Mouse (Mus musculus): ENCODE data around the gene Hes3.

Hes3 gene

GRCm38 (mm10) chr4:152277916-152278315 is 13.5 kb downstream of the Hes3 start:
- DNase-seq, result no peak

DNA sequence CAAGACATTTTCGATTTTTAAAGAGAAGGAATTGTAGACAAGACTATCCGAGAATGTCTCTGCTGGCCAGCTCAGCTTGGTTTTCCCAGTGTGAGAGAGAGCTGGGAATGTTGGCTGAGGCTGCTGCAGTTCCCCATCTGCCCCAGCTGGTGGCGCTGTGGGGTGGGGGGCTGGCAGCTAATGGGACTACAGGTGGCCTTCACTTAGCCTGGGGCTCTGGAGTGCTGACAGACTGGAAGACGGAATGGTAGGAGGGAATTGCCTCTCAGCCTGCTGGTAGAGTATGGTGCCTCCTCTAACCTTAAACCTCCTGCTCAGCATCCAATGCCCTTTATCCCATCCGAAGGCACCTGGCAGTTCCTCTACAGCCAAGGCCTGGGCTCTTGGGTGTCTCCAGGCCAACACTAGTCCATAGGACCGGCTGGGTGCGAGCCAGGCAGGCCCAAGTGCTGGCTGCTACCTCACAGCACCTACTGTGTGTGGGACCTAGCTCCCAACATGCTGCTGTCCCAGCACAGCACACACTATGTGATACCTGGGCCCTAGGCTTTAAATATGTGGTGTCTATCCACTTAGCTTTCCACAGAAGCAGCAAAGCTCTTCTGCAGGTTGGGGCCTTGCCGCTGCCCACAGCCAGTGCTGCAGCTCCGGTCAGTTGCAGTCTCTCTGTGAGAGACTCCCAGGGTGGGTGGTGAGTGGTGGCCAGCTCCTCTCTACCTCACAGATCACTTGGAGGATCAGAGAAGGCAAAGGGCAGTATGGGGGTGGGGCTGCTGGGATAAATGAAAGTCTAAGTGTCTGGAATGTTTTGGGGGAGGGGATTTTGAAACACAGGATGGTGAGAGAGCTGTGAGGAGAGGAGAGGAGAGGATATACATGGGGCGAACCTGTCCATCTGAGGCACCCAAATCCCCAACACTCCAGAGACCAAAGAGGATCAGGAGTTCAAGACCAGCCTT is 14.8 kb downstream of the Hes3 start:
- peak; percentile 91 for DNase-seq

DNA sequence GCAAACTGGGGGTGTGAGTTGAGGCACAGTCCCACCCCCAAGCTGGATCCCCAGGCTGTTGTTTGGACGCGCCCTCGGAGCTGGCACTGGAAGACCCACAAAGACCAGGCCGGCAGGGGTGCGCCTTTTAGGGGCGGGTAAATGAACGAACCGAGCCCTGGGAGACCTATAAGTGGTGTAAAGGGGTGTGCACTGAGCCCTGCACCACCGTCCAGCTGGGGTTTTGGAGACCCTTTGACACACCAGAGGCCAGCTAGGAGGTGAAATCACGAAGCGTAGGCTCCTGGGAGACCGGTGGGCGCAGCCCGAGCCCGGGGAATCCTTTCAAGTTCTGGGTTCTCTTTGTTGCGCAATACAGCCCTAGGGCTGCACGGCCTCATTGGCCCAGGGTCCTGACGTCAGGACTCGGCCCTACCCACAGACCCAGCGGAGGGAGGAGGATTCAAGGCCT is 16.8 kb downstream of the Hes3 start:
- peak; percentile 98 for DNase-seq

DNA sequence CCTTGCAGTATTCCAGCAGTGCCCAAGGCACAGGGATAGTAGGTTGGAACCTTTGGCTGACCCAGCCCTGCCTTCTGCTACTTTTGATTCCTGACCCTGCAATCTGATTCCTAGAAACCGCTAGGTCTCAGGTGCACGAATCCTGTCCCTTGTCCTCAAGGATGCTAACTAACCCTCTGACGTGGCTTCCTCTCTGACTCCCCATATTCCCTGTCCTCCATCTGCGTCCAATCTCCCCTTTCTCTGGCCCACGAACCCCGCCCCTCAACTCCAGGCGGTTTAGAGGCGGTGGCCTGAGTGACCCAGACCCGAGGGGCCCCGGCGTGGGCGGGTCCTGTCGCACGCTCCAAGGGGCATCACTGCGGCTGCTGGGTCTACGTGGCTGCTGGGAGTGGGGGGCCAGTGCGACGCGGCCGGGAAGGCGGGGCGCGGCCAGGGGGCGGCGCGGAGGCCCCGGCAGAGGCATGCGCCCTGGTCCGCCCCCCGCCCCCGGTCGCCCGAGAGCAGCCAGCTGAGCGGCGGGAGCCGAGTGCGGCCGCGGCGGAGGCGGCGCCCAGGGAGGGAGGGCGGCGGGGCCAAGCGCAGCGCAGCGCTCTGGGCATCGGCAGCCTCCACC is 17.7 kb downstream of the Hes3 start, which contains the start of gene Gpr153:
Gene Gpr153, plus strand, starts transcription at position 612 of the 616 bp plus-strand sequence.
- DNase-seq, result peak; percentile 98

GRCm38 (mm10) chr4:152273191-152273590 is 18.3 kb downstream of the Hes3 start:
- DNase-seq, result peak; percentile 92

DNA sequence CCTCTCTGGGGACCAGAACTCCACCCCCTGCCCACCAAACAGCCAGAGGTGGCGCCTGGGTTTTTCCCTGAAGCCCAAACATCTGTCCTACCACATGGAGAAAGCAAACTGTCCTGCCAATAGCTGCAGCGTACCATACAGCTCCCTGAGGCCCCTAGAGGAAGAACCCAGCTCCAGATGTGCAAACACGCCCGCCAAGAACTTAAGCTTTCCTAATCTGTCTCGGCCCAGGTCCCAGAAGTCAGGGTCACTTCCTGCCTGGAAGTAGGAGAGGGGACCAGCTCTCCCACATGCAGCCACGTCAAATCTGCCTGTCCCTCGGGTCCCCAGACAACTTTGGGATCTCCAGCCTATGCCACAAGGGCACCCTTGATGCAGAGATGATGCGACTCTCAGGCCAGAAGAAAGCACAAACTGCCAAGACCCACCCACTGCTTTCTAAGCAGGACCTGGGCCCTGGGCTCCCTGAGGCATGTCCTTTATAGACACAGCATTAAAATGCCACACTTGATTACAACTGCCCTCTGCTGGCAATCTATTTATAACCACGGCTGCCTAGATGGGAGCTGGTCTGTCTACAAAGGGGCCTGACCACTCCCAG is 18.9 kb downstream of the Hes3 start:
- peak; percentile 99 for DNase-seq

DNA sequence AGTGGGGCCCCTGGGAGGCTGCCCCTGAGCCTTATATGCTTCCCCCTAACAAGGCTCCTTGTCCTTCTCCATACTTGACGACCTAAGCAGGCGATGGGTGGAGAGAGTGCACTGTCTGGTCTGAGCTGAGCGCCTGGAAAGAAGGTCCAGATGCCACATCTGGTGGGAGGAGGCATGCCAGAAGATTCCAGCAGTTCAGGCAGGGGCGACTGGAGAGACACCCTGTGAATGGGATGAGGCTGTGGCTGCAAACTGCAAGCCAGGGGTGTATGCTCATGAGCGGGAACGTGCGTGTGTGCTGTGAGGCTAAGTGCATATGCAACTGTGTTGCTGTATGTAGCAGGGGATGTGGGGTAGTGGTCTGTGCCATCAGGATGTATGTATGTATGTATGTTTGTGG is 19.5 kb downstream of the Hes3 start:
- no peak for DNase-seq

DNA sequence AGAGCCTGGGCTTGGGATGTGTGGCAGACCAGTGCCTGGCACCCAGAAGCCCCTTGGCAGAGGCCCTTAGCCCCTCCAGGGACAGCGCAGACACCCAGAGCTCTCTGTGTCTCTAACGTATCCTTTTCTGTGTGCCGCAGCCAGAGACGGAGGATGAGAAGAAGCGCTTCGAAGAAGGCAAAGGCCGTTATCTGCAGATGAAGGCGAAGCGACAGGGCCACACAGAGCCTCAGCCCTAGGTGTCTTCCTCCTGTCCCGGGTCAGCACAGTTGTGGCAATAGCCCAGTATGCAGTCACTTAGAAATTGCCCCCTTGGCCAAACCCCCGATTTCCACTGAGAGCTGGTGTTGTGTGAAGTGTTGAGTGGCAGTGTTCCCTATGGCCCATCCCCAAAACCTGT is 20.1 kb downstream of the Hes3 start:
- DNase-seq, result peak; percentile 90

DNA sequence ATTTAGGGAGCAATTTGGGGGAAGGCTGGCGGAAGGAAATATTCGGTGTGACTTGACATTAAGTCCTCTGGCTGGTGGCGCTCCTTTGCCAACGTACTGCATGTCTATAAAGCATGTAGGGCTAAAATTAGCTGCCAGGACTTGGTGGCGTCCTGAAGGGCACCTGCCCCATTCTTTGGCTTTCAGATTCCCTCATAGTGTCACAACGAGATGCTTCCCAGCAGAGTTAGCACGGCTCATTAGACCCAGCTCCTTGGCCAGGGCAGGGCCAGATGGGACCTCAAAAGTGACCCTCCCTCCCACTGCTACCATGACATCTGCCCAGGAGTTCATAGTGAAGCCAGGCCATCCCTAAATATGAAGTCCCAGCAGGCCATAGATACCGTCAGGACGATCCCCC is 20.9 kb downstream of the Hes3 start:
- DNase-seq, result peak; percentile 93

- DNase-seq, result no peak
These were observed 21.5 kb downstream of the Hes3 start for GRCm38 (mm10) chr4:152269967-152270366.

- peak; percentile 97 for DNase-seq
These were observed 23.6 kb downstream of the Hes3 start for GRCm38 (mm10) chr4:152267748-152268369.

DNA sequence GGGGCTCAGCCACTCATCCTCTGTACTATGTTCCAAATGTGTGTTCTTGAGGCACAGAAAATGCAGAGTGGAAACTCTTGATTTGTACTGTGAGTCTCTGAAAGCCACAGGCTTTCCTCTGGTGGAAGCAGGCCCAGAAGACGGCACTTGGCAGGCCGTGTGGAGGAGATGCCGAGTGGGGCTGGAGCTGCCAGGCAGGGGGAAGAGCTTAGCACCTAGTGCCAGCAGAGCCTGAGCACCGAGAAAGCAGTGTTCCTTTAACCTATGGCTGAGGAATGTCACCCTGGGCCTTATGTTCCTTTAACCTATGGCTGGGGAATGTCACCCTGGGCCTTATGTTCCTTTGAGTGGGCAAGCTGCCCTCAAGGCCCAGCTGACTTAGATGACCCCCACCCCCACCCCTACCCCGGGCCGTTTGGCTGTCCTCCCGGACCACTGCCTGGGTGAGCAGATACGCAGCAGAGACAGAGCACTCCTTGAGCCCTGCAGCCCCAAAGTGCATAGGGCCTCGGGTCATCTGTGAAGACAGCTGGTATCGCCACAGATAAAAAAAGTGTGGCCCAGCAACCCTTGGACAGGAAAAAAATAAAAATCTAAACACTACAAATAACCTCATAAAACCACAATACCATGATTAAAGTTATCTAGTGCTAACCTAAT is 25.1 kb downstream of the Hes3 start:
- peak; percentile 96 for DNase-seq

GRCm38 (mm10) chr4:152265791-152266190 is 25.7 kb downstream of the Hes3 start:
- no peak for DNase-seq

- no peak for DNase-seq
These were observed 26.4 kb downstream of the Hes3 start for GRCm38 (mm10) chr4:152264867-152265568.

DNA sequence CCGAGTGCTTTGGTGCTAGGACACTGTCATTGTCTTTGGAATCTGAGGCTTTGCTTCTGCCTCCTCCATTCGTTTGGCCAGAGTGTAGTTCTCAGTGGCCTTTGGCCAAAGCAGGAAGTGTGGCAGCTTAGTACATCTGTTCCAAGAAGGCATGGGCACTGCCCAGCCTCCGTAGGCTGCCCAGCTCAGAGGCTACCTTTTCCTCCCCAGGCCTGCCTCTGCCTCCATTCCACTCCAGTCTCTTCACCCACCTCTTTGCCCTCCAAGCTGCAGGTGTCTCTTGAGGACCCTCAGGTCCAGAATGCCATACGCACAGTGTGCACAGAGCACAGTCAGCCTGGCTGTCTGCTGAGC is 27.3 kb downstream of the Hes3 start:
- DNase-seq, result no peak

- DNase-seq, result no peak
These were observed 27.8 kb downstream of the Hes3 start for GRCm38 (mm10) chr4:152263512-152264176.

GRCm38 (mm10) chr4:152263089-152263488 is 28.4 kb downstream of the Hes3 start:
- DNase-seq, result no peak

GRCm38 (mm10) chr4:152262187-152262586 is 29.3 kb downstream of the Hes3 start:
- peak; percentile 97 for DNase-seq

GRCm38 (mm10) chr4:152260451-152260850 is 31.0 kb downstream of the Hes3 start:
- DNase-seq, result peak; percentile 93

DNA sequence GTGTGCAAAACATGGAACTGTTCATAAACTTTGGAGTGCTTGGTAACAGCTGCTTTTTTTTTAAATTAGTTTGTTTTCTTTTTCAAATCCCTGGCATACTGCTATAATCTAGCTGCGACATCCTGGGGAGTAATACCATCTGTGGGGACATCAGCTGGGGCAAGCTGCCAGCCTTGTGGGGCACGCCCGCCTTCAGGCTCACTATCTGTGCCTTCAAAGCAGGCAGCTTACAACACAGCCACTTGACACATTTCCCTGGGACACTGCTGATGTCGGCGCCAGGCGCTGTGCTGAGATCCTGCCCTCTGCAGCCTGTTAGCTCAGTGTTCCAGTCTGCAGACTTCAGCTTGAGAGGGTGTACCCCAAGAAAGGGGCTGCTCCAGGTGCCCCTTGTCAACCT is 34.4 kb downstream of the Hes3 start:
- peak; percentile 97 for DNase-seq

DNA sequence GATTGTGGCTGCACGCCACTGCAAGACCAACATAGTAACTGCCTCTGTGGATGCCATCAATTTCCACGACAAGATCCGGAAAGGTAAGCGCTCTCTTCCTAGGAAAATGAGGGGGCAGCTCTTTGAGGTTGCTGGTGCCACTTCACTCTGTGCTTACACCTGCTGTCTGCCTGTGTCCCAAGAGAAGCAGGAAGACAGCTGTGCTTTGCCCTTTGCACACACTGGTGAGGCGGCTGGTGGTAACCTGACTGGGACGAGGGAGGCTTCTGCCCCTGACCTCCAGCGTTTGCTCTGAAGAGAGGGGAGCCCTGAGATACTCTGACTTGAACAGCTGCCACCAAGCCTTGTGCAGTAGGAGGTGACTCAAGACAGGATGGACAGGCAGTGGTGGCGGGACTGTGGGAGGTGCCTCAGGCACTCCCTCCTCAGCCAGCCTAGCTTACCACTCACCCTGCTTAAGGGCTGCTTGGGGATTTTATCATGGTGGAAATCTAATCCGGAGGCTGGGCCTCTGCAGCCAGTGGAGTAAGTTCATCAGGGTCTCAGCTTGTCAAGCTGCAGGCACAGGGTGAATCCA is 38.2 kb downstream of the Hes3 start:
- DNase-seq, result no peak
